Mouse (Mus musculus): ENCODE results near the gene Heyl.

Heyl gene

GRCm38 (mm10) chr4:123233492-123234084 is at the start of gene Heyl:
Gene Heyl, plus strand, starts transcription at chr4:123233556.
- CTCF ChIA-PET: no interaction called here

DNA sequence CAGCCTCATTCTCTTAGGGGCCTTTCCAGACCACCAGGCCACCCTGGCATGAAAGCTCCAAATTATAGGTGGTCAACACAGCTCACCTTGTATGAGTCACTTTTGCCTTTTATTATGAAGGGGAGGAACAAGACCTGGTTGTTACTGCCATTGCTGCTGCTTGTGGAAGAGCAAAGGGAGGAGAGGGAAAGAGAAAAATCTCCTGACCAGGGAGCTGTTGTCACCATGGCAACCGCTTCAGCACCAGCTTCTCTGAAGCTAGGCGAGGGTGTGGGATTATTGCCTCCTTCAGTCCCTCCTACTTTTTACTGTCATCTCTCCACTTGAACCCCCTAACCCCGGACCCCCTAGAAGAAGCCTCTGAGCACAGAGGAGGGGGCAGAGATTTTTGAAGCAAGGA is 48.5 kb upstream of the Heyl start:
- CTCF ChIA-PET: no interaction called here

GRCm38 (mm10) chr4:123192336-123192735 is 41.0 kb upstream of the Heyl start:
- CTCF ChIA-PET: no interaction called here

GRCm38 (mm10) chr4:123193791-123194190 is 39.6 kb upstream of the Heyl start:
- CTCF ChIA-PET: no interaction called here

DNA sequence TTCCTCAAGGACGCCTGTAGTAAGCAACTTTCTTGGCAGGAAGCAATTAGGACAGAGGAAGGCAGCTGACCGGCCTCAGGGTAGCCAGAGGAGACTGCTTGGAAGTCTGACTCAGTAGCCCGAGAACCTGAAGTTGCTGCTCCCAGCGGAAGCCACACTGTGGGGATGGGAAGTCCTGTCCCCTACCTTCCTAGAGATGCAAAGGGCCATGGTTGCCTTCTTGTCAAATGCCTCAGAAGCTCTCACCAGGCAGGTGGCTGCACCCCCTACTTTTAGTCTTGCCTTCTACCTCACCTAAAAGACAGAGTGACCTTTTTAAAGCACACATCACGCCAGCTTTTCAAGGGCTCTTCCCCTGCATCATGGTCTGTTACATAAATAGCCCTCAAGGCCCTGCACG is 36.7 kb upstream of the Heyl start:
- CTCF ChIA-PET: no interaction called here

DNA sequence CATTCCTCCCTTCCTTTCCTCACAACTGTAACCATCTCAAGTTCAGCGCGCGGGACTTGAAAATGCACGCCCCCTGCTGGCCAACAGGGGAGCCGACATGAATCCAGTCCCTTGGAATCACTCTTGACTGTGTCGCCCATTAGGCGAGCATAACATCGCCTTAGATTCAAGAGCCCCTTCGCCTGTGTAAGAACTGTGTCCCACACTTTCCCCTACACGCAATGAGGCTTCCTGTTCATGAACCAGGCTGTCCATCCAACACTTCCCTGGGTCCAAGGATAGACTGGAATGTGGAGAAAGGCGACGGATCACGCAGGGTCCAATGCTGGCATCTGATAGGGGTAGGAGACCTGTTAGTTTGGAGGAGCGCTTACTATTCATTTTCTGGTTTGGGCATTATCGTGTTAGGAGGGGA is 32.6 kb upstream of the Heyl start:
- CTCF ChIA-PET: no interaction called here

DNA sequence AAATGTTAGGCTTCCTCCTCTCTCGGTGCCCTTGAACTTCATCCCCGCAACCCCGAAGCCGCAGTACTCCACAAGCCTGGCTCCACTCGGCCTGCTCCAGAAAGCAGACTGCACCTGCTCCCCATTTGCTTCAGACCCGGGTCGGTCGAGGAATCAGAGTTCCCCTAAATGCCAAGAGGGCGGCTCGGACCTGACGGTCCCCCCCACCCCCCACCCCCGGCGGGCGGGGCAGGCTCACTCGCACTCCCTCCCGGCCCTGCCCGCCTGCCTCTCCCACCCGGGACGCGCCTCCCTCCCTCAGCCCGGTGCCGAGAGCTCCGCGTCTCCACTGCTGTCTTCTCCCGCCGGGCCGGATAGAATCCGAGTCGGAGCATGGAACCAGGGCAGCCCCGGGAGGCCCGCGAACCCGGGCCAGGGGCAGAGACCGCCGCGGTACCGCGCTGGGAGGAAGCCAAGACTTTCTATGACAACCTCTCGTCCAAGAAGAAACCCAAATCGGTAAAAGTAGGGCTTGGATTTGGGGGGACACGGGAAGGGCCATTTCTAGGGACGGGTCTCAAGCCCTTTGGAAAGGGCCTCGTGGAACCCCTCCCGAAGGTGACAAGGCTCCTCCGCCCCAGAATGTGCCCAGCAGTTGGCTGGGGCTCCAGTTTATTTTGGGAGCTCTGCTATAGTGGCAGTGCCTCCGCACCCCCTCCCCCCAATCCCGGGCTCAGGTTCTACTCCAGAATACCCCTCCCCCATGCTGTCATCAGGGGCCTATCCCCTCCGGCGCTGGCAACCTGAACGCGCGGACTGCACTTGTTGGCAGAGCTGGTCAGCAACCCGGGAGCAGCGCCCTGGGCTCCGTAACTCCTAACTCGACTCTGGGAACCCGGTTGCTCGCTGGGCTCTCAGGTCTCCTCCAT is 31.9 kb upstream of the Heyl start, which contains the start of gene Nt5c1a:
TSS of gene Nt5c1a (plus strand) at position 319 of the 908 bp plus-strand sequence.
- CTCF ChIA-PET: no interaction called here

GRCm38 (mm10) chr4:123202094-123202420 is 31.3 kb upstream of the Heyl start:
- CTCF ChIA-PET: no interaction called here

GRCm38 (mm10) chr4:123207337-123207736 is 26.0 kb upstream of the Heyl start:
- CTCF ChIA-PET: no interaction called here

GRCm38 (mm10) chr4:123210996-123211395 is 22.4 kb upstream of the Heyl start:
- CTCF ChIA-PET: no interaction called here

DNA sequence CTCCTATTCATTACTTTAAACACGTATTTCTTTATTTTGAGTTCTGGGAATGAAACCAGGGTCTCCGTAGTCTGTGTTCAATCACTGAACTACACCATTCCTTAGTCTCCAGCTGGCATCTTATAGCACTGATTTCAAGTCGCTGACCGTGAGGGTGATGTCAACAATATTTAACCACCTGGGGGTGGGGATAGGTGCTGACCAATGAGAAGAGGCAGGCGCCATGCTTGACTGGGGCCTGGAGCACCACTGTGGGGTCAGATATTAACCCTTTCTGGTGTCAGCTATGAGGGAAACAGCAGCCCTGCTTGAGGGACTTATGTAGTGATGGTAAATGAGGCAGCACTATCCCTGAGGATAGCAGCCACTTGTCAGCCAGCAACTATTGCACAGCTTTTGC is 21.9 kb upstream of the Heyl start:
- CTCF ChIA-PET: no interaction called here

DNA sequence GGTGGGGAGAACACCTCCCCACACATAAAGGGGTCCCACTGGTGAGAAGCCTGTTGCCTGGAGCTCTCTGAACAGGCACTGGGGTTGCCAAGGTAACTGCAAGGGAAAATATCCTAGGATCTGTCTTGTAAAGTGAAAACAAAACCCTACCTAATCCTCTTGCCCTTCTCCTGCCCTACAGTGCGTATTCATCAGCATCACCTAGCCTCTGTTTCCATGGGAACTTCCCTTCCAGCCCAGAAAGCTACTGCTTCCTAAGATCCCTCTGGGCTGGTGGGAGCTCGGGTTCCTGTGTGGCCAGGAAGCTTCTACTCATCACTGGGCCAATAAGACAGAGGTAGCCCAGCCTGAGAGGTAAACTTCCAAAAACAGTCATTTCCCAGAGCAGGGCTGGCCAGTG is 21.0 kb upstream of the Heyl start:
- CTCF ChIA-PET: interaction anchor here (0.5 kb wide), 1 partner anchor 299 kb away, joined by 9 read pairs; no protein-coding TSS in a partner anchor

DNA sequence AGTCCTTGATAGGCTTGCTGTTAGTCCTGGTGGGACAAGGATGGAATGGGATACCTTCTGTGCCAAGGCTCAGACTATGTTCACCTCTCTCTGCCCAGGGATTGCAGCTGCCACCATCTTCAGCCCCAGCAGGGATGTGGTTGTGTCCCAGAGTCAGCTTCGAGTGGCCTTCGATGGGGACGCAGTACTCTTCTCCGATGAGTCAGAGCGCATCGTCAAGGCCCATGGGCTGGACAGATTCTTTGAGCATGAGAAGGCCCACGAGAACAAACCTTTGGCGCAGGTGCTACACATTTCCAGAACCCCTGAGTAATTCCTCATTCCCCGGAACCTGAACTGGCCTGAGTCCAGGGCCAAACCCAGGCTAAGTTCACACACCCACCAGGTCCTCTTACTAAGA is 19.4 kb upstream of the Heyl start:
- CTCF ChIA-PET: no interaction called here

GRCm38 (mm10) chr4:123215367-123215766 is 18.0 kb upstream of the Heyl start:
- CTCF ChIA-PET: no interaction called here

GRCm38 (mm10) chr4:123216782-123217181 is 16.6 kb upstream of the Heyl start:
- CTCF ChIA-PET: interaction anchor here (1.0 kb wide), 1 partner anchor 38 kb away, joined by 3 read pairs; no protein-coding TSS in a partner anchor

GRCm38 (mm10) chr4:123219720-123220357 is 13.5 kb upstream of the Heyl start:
- CTCF ChIA-PET: interaction anchor here (0.8 to 1.2 kb wide), 2 partner anchors 20 to 35 kb away, joined by 3 to 6 read pairs; no protein-coding TSS in a partner anchor

DNA sequence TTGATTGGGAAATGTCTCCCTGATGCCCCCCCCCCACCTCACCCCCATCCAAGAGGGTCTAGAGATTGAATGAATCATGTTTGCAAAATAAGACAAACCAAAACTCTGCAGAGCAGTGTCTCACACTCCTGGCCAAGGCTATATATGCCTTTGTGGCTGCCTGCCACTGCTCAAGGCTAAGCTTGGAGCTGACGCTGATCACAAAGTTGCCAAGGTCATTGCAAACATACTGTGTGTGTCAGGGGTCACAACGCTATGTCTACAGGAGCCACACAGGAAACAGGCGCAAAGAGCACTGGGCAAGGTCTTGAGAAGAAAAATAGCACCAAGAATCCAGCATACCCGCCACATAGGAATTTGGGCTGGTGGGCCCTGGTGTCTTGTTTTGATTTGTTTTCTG is 12.7 kb upstream of the Heyl start:
- CTCF ChIA-PET: interaction anchor here (1.2 kb wide), 1 partner anchor 34 kb away, joined by 6 read pairs; no protein-coding TSS in a partner anchor

DNA sequence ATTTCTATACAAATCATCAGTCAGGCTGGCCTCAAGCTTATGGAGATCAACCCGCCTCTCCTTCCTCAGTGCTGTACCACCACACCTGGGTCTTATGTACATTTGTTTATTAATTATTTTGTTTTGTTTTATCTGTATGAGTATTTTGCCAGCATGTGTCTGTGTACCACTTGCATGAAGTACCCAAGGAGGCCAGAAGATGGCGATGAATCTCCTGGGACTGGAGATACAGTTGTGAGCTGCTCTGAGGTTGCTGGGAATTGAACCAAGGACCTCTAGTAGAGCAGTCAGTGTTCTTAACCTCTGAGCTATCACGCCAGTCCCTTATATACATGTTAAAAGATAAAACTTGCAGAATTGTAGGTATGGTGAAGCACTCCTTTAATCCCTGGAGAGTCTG is 10.0 kb upstream of the Heyl start:
- CTCF ChIA-PET: interaction anchor here (1.1 kb wide), 1 partner anchor 31 kb away, joined by 6 read pairs; no protein-coding TSS in a partner anchor

GRCm38 (mm10) chr4:123225718-123226403 is 7.5 kb upstream of the Heyl start:
- CTCF ChIA-PET: no interaction called here

GRCm38 (mm10) chr4:123227707-123228106 is 5.6 kb upstream of the Heyl start:
- CTCF ChIA-PET: no interaction called here

GRCm38 (mm10) chr4:123228270-123228669 is 5.1 kb upstream of the Heyl start:
- CTCF ChIA-PET: no interaction called here

GRCm38 (mm10) chr4:123229166-123229565 is 4.2 kb upstream of the Heyl start:
- CTCF ChIA-PET: no interaction called here
